Mouse (Mus musculus) forebrain, postnatal 0 days (tissue): ENCODE data around the gene Dctn2. TPM values are rescaled to one million over a fixed set of nuclear protein-coding genes. Genes with fewer than 3 reads are reported as not detected.

ENCODE experiments used
- ATAC-seq: fragments of 200-750 bp; cut with Nextera tagmentation; 2 replicates; pipeline ENCODE4 v1.8.0; 2017; ENCODE audit warnings: mild to moderate bottlenecking, moderate library complexity
- DNase-seq: peaks from one replicate; pipeline ENCODE4 v3.0.0-alpha.2; 2015
- H3K27ac ChIP-seq: fragments of 300-500 bp; sonication (generic); 2 replicates; pipeline ENCODE4 v1.5.1; 2014; ENCODE audit warnings: low read depth, mild to moderate bottlenecking, antibody characterized with exemption, low read length, moderate library complexity, mixed read lengths
- H3K27me3 ChIP-seq: fragments of 300-500 bp; sonication (generic); 2 replicates; pipeline ENCODE4 v1.6.1; 2014; ENCODE audit warnings: mild to moderate bottlenecking, low read length, mixed read lengths; ENCODE audit not compliant: insufficient read depth
- H3K36me3 ChIP-seq: fragments of 300-500 bp; sonication (generic); 2 replicates; pipeline ENCODE4 v1.6.1; 2014; ENCODE audit warnings: mild to moderate bottlenecking, moderate library complexity; ENCODE audit not compliant: insufficient read depth
- H3K4me1 ChIP-seq: fragments of 300-500 bp; sonication (generic); 2 replicates; pipeline ENCODE4 v1.6.1; 2014; ENCODE audit warnings: antibody characterized with exemption; ENCODE audit not compliant: insufficient read depth
- H3K4me2 ChIP-seq: fragments of 300-500 bp; sonication (generic); 2 replicates; pipeline ENCODE4 v1.6.1; 2014; ENCODE audit warnings: low read depth, mild to moderate bottlenecking, moderate library complexity
- H3K4me3 ChIP-seq: fragments of 300-500 bp; sonication (generic); 2 replicates; pipeline ENCODE4 v1.5.1; 2014; ENCODE audit warnings: low read depth, low read length, mixed read lengths
- H3K9ac ChIP-seq: fragments of 300-500 bp; sonication (generic); 2 replicates; pipeline ENCODE4 v1.6.1; 2014; ENCODE audit warnings: mild to moderate bottlenecking
- H3K9me3 ChIP-seq: fragments of 300-500 bp; sonication (generic); 2 replicates; pipeline ENCODE4 v1.6.1; 2016; ENCODE audit warnings: low read length
- CTCF ChIP-seq: sonication (generic); IDR thresholded peaks from 2 replicates; pipeline ENCODE4 v1.5.1; 2016; ENCODE audit warnings: antibody characterized with exemption, control low read depth, low read depth
- WGBS: fragments of 180-500 bp; shearing (Covaris S2); extraction: QIAGEN DNeasy Blood & Tissue Kit; methylation state at CpG from one replicate; pipeline ENCODE4 v1.1.7; 2014; 5-methylcytosine and 5-hydroxymethylcytosine counted together
- polyA plus RNA-seq: library from polyadenylated mRNA; unstranded; fragments of >200 nt; fragmentation: Nextera tagmentation; extraction: Ambion mirVana; gene quantifications from 2 replicates; pipeline ENCODE4 v1.2.1, GENCODE M21; 2015
- total RNA-seq: library from RNA; depleted of rRNA; stranded (reverse); fragments of >200 nt; gene quantifications from 2 replicates; pipeline ENCODE4 v1.2.3, GENCODE M21; 2014

Gene Dctn2
- total and polyA plus RNA-seq, 2 experiments from 2014 or later: 272 to 332 TPM

DNA sequence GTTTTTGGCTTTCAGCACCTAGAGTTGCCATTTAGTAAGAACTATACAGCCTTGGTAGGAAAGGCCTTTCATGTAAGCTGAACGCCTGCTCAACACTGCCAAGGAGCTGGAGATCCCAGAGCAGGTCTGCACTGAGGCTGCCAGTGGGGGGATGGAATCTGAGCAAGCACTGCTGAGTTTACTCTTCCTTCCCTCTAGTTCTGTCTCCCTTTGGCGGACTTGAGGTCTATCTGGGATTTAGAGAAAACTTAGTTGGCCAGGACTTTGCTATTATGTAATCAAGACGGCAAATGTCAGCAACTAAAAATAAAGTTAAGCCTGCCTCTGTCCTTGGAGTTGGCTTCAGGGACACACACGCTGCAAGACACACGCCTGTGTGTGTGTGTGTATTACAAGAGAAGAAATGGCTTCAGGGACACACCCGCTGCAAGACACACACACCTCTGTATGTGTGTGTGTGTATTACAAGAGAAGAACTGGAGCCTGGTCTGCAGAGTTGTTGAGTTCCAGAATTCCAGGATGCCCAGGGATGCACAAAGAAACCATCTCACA, 26.9 kb downstream of the Dctn2 start:
- no peak for DNase-seq
- Histone ChIP-seq H3K4me1 (peaks cover 7% of the 10 kb centered on the region), H3K4me3 (no peak overlapping the region), H3K27me3 (no peaks in the 10 kb centered on the region), H3K27ac (no peak overlapping the region), H3K9ac (no peak overlapping the region), H3K4me2 (no peak overlapping the region), H3K36me3 (peaks cover 42% of the 10 kb centered on the region), H3K9me3 (no peaks in the 10 kb centered on the region)
- no peak for TF ChIP-seq CTCF
- WGBS: 89% methylated on average over 6 of the region's 6 CpGs
- ATAC-seq: no peak

DNA sequence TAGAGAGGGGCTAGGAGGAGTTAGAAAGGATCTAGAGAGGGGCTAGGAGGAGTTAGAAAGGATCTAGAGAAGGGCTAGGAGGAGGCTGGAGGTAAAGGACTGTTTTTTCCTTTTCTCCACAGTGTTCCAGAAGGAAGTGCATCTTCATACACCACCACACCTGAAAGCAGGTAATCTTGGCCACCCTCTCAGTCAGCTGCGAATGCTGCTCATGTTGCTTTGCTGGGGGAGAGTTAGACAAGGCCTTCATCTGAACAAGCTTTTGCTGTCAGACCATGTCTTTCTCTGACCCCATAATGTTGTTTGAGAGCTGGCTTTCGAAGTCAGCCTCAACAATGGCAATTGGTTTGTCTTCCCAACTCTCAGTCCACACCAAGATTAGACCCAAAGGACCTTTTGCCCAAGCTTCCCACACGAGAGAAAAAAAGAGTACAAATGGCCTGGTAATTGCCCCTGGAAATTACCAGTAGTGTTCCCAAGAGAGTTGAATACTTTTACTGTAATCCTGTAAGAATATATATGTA, 27.5 kb downstream of the Dctn2 start:
- H3K4me2 ChIP-seq: no peak overlapping the region
- no peaks in the 10 kb centered on the region for H3K27me3 ChIP-seq
- H3K4me3 ChIP-seq: no peak overlapping the region
- TF ChIP-seq CTCF: no peak
- H3K4me1 ChIP-seq: peaks cover 7% of the 10 kb centered on the region
- peaks cover 43% of the 10 kb centered on the region for H3K36me3 ChIP-seq
- H3K9me3 ChIP-seq: no peaks in the 10 kb centered on the region
- ATAC-seq (no peak), DNase-seq (no peak)
- H3K27ac ChIP-seq: no peak overlapping the region
- no peak overlapping the region for H3K9ac ChIP-seq
- WGBS: 90% methylated on average over 3 of the region's 3 CpGs

- Histone ChIP-seq H3K27me3 (no peaks in the 10 kb centered on the region), H3K9me3 (no peaks in the 10 kb centered on the region), H3K27ac (no peak overlapping the region), H3K4me3 (no peak overlapping the region), H3K36me3 (peaks cover 56% of the 10 kb centered on the region), H3K9ac (no peak overlapping the region), H3K4me2 (no peak overlapping the region), H3K4me1 (peaks cover 7% of the 10 kb centered on the region)
- ATAC-seq: no peak
- 95% methylated on average over 10 of the region's 10 CpGs for WGBS
- no peak for DNase-seq
- TF ChIP-seq CTCF: no peak
These were observed 28.8 kb downstream of the Dctn2 start for GRCm38 (mm10) chr10:127294895-127295510.

- Histone ChIP-seq H3K4me2 (no peak overlapping the region), H3K4me3 (no peak overlapping the region), H3K9ac (no peak overlapping the region), H3K36me3 (peaks cover 65% of the 10 kb centered on the region), H3K27ac (no peak overlapping the region), H3K4me1 (peaks cover 7% of the 10 kb centered on the region), H3K27me3 (no peaks in the 10 kb centered on the region), H3K9me3 (no peaks in the 10 kb centered on the region)
- DNase-seq (no peak), ATAC-seq (no peak)
- no peak for TF ChIP-seq CTCF
- 93% methylated on average over 24 of the region's 24 CpGs for WGBS
These were observed 30.0 kb downstream of the Dctn2 start for GRCm38 (mm10) chr10:127295986-127296794.

- WGBS: 91% methylated on average over 16 of the region's 16 CpGs
- H3K4me2 ChIP-seq: no peak overlapping the region
- no peak overlapping the region for H3K4me3 ChIP-seq
- H3K9me3 ChIP-seq: no peaks in the 10 kb centered on the region
- DNase-seq: no peak
- no peaks in the 10 kb centered on the region for H3K27me3 ChIP-seq
- ATAC-seq: no peak
- TF ChIP-seq CTCF: no peak
- H3K27ac ChIP-seq: 0 out of 2 replicates have a peak overlapping the region, but pooled peaks have one; percentile 21
- no peak overlapping the region for H3K9ac ChIP-seq
- H3K36me3 ChIP-seq: peaks cover 71% of the 10 kb centered on the region
- H3K4me1 ChIP-seq: no peaks in the 10 kb centered on the region; the same call in 1 of the 2 replicates
These were observed 31.1 kb downstream of the Dctn2 start for GRCm38 (mm10) chr10:127297015-127297871.

DNA sequence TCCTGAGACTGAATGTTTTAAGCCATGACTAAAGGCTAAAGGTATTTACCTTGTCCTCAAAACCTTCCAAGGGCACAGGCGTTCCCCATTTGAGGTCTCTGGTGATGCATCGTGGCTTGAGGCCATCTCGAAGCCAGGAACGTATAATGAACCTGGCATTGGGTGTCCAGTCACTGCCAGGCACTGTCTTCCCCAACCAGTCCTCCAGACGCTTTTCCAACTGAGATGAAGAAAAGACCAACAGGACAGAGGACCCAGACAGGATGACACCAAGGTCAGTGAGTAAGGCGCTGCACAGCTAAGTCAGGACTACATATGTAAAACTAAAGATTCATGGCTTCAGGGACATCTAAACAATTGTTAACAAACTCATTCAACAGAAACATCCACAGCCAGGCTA, 34.2 kb downstream of the Dctn2 start:
- H3K4me3 ChIP-seq: no peak overlapping the region
- H3K9me3 ChIP-seq: no peaks in the 10 kb centered on the region
- H3K36me3 ChIP-seq: peaks cover 85% of the 10 kb centered on the region
- TF ChIP-seq CTCF: no peak
- no peak for ATAC-seq
- WGBS: 95% methylated on average over 6 of the region's 6 CpGs
- H3K4me1 ChIP-seq: no peaks in the 10 kb centered on the region
- no peak for DNase-seq
- no peak overlapping the region for H3K27ac ChIP-seq
- H3K27me3 ChIP-seq: no peaks in the 10 kb centered on the region
- no peak overlapping the region for H3K9ac ChIP-seq
- H3K4me2 ChIP-seq: no peak overlapping the region
